Mouse (Mus musculus) lung, adult 2 months (tissue): ENCODE data around the gene Ttll1.

Source experiments
- CTCF ChIP-seq: fragments of 200-500 bp; IDR thresholded peaks from 2 replicates; pipeline ENCODE4 v1.5.1; 2011; ENCODE audit warnings: mild to moderate bottlenecking, low read length, control low read depth; ENCODE audit not compliant: insufficient read depth
- POLR2A ChIP-seq: fragments of 200-500 bp; IDR thresholded peaks from 2 replicates; pipeline ENCODE4 v1.6.1; 2011; ENCODE audit warnings: low read depth, mild to moderate bottlenecking, control low read depth, low read length, borderline replicate concordance; ENCODE audit errors: extremely low read depth

DNA sequence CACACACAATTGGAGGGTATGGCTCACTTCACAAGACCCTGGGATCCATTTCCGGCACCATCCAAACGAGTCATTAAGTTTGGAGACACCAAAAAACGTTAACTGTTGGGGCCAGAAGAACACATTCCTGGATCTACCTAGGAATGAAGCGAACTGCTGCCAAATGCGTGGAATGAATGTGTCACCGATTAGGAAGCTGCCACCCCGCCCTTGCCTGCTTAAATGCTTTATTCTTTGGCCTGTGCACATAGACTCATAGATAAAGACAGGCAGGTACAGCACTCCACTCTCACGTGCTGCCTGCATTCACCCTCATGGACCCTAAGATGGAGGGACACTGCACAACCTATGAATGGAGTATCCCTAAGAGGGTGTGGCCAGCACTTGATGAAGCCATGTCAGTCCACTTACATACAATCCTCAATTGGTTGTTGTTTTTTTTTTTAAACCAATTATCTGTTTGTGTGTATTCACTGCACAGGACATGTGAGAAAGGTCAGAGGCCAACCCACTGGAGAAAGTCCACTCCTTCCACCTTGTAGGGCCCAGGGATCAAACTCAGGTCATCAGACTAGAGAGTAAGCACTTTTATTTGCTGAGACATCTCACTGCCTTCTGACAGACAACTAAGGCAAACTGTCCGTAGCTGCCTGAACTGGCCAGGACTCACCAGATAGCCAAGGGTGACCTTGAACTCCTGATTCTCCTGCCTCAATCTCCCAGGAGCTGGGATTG lies 43.3 kb downstream of the Ttll1 start:
- TF ChIP-seq CTCF = no peak
- TF ChIP-seq POLR2A = no peak
